ENCODE assay signal across 16 mouse cellular contexts in the genomic region with DNA sequence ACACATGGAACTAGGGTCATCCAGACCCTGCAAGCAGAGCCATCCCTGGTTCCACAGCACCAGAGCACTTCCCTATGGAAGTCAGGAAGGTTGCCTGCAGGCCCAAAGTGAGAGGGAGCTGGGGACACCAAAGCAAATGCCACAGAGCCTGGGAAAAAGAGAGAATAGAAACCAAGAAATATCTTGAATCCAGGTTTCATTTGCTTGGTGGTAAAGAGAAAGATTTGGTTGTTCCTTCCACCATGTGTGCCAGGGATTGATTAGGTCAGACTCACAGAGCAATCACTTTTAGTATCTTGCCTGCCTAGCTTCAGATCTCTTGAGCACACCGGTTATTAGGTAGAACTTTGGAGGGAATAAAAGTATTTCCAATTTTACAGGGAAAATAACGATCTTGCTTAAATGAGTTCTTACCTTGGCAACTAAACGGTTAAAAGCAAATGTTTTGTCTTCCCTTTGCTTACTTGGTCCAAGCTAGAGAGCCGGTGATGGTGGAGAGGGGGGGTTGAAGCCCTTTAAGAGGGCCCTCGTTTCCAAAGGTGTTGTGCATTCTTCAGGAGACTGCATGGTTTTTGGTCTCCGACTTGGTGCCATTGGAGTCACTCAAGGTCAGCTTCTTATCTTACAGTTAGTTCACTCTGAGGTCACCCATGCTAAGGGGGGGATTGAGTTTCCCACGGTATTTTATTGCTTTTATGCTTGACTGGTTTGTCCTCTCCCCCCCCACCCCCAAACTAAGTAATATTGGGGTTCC.
"Had no signal": no experiment of that assay in that cellular context is flagged by ENCODE, and none has a peak within 500 bp of the region (broad histone marks: within the 10 kb centered on the region; RNA-seq: fewer than 3 reads in every experiment).

No protein-coding gene starts in this region.

- DNase-seq: cerebellum, adult 9-10 months; cerebellum, adult 9-11 months; cerebellum, postnatal 10 days; cerebellum, postnatal 14 days; cerebellum, postnatal 25 days; cerebellum, postnatal 36 days; embryo, embryonic 11 days; forebrain, postnatal 0 days; gastrocnemius, adult 2 months; gastrocnemius, postnatal 10 days; gastrocnemius, postnatal 14 days; gastrocnemius, postnatal 25 days; gastrocnemius, postnatal 36 days; heart, adult 11 months; heart, adult 18-20 months; heart, adult 2 months had no signal
